Mouse (Mus musculus) ES-Bruce4 (cell line): ENCODE data around the gene Grb2.

Experiments used
- CTCF ChIP-seq: IDR thresholded peaks from one replicate; pipeline ENCODE4 v1.8.1; 2011; ENCODE audit warnings: low read depth, low read length
- EP300 ChIP-seq: IDR thresholded peaks from 2 replicates; pipeline ENCODE4 v1.6.1; 2011; ENCODE audit warnings: low read depth, low read length; ENCODE audit not compliant: insufficient read depth
- POLR2A ChIP-seq: IDR thresholded peaks from one replicate; pipeline ENCODE4 v1.8.1; 2011; ENCODE audit warnings: low read length; ENCODE audit not compliant: insufficient read depth

DNA sequence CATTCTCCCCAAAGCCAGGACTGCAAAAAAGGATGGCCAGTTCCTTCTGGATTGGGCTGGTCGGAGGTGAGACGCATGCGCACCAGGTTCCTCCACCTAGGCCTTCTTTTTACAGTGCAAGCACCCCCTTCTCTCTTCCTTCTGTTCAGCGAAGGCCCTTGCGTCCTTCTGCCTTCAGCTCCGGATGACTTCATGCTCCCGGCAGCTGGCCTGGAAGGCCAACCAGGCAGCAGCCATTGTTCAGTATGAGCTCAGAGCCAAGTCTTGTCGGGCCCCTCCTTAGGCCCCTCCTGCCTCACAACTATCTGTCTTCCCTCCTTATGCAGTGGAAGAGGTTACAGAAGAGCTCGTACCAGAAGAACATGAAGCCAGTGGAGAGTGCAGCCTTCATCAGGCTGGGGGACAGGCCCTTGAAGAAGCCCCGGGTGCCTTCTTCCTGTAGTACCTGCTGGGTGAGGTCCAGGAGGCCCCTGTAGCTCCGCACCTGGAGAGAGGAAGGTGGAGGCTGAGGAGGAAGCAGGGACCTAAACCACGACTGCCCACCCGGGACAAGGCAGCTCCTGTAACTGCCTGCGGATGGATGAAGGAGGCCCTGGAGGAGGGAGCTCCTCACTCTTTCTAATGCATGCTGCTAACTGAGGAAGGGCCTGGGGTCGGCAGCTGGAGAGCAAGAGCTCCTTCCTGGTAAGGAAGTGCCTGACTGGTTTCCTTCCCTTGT lies 93.1 kb downstream of the Grb2 start:
- TF ChIP-seq CTCF (no peak), POLR2A (no peak), EP300 (peak; percentile 66; the same call in 1 of the 2 replicates)
